Mouse (Mus musculus): ENCODE results near the gene U2af1l4.

- no peak for TF ChIP-seq CTCF (IDR thresholded peaks at IDR 0.05; ENCODE audit: extremely low read depth, insufficient read depth, insufficient read length, insufficient replicate concordance)
- TF ChIP-seq POLR2A (IDR thresholded peaks at IDR 0.05; ENCODE audit: low read depth, low read length): no peak
Observed at GRCm38 (mm10) chr7:30594510-30595024, 31.5 kb downstream of the U2af1l4 start.
